Mouse (Mus musculus): ENCODE measurements around the gene Pipox. TPM values are rescaled to one million over a fixed set of nuclear protein-coding genes. Genes with fewer than 3 reads are reported as not detected.
A peak's percentile ranks its signal among the peaks of the same experiment; 100 is the strongest.

Gene Pipox
- polyA plus RNA-seq, 1 experiment from 2014 or later: 12.6 TPM

DNA sequence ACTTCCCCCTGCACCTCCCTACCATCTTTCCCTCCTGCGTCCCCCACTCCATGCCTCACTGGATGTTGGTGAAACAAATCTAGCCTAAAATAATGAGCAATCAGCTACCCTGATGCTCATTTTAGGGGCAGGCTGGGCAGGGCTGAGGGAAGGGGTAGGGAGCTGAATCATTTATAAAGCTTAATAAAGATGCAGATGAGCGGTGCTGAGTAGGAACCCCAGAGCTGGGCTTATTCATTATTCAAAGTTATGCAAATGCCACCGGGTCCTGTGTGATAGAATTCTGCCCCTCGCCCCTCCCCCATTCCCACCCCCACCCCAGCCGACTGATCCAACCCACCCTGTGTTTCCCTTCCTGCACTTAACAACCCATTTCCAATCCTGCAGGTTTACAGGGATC is 18.6 kb downstream of the Pipox start:
- H3K4me3 ChIP-seq (ENCODE audit: low read depth, low read length): no peak overlapping the region
- no peaks in the 10 kb centered on the region; the same call in 1 of the 2 replicates for H3K27me3 ChIP-seq (ENCODE audit: control insufficient read depth, insufficient read depth, low read length)
- DNase-seq (ENCODE audit: low spot score, missing footprints): no peak
- no peaks in the 10 kb centered on the region for H3K9me3 ChIP-seq (ENCODE audit: control insufficient read depth, low read length)
- no peaks in the 10 kb centered on the region for H3K36me3 ChIP-seq (ENCODE audit: control insufficient read depth, insufficient read depth, low read length)
- H3K9ac ChIP-seq (ENCODE audit: low read length): no peak overlapping the region
- H3K27ac ChIP-seq (ENCODE audit: low read depth, low read length): peak overlapping the region; percentile 44; the same call in 1 of the 2 replicates
- 53% methylated on average over 5 of the region's 5 CpGs for WGBS
- ATAC-seq (ENCODE audit: low FRiP score): peak; percentile 29; the same call in 1 of the 2 replicates
- H3K4me2 ChIP-seq: no peak overlapping the region
- H3K4me1 ChIP-seq (ENCODE audit: control insufficient read depth, insufficient read depth, low read length): peaks cover 28% of the 10 kb centered on the region

DNA sequence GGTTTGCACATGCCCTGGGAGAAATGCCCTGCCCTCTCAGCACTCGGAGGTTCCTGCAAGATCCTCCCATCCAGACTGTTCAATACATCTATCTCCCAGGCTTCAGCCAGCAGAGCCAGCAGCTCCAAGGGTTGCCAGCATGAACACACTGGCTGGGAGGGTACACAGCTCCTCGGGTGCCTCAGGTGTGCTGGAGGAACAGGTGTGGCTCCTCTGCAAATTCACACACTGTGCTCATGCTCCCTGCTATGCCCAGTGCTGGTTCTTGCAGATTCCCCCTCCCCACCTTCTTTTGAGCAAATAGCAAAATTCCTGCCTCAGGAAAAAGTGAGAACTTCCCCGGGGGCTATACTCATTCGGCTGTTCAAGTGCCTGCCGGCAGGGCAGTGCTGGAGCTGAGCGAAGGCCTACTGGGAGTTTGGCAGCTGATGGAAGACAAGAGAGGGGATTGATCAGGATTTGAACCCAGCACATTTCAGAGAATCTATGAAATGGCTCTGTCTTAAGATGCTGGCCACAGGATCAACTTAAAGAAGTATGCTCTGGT is 19.1 kb downstream of the Pipox start:
- ATAC-seq (ENCODE audit: low FRiP score): no peak
- no peaks in the 10 kb centered on the region for H3K36me3 ChIP-seq (ENCODE audit: control insufficient read depth, insufficient read depth, low read length)
- H3K27me3 ChIP-seq (ENCODE audit: control insufficient read depth, insufficient read depth, low read length): no peaks in the 10 kb centered on the region; the same call in 1 of the 2 replicates
- H3K9me3 ChIP-seq (ENCODE audit: control insufficient read depth, low read length): no peaks in the 10 kb centered on the region
- WGBS: 73% methylated on average over 6 of the region's 6 CpGs
- no peak overlapping the region for H3K4me3 ChIP-seq (ENCODE audit: low read depth, low read length)
- H3K27ac ChIP-seq (ENCODE audit: low read depth, low read length): no peak overlapping the region
- DNase-seq (ENCODE audit: low spot score, missing footprints): no peak
- no peak overlapping the region for H3K4me2 ChIP-seq
- H3K9ac ChIP-seq (ENCODE audit: low read length): no peak overlapping the region
- H3K4me1 ChIP-seq (ENCODE audit: control insufficient read depth, insufficient read depth, low read length): peaks cover 28% of the 10 kb centered on the region

DNA sequence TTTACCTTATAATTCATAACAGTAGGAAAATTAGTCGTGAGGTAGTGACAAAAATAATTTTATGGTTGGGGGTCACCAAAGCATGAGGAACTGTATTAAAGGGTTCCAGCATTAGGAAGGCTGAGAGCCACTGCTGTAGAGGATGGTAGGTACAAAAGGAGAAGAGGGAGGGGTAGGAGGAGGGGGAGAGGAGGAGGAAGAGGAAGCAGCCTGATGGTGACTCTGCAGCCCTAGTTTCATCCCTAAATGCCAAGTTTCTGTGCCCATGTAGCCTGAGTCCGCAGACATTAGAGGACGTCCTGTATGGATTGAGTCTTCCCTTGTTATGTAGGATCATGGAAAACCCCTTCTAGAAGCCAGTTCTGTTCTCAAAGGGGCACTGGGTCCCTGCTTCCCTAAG is 20.8 kb downstream of the Pipox start:
- no peaks in the 10 kb centered on the region for H3K36me3 ChIP-seq (ENCODE audit: control insufficient read depth, insufficient read depth, low read length)
- DNase-seq (ENCODE audit: low spot score, missing footprints) (no peak), ATAC-seq (ENCODE audit: low FRiP score) (no peak)
- 46% methylated on average over 3 of the region's 3 CpGs for WGBS
- H3K27me3 ChIP-seq (ENCODE audit: control insufficient read depth, insufficient read depth, low read length): peaks cover 2% of the 10 kb centered on the region; the same call in 1 of the 2 replicates
- H3K27ac ChIP-seq (ENCODE audit: low read depth, low read length): no peak overlapping the region
- no peak overlapping the region for H3K4me2 ChIP-seq
- H3K9me3 ChIP-seq (ENCODE audit: control insufficient read depth, low read length): no peaks in the 10 kb centered on the region
- no peak overlapping the region for H3K9ac ChIP-seq (ENCODE audit: low read length)
- peaks cover 32% of the 10 kb centered on the region for H3K4me1 ChIP-seq (ENCODE audit: control insufficient read depth, insufficient read depth, low read length)
- no peak overlapping the region for H3K4me3 ChIP-seq (ENCODE audit: low read depth, low read length)

DNA sequence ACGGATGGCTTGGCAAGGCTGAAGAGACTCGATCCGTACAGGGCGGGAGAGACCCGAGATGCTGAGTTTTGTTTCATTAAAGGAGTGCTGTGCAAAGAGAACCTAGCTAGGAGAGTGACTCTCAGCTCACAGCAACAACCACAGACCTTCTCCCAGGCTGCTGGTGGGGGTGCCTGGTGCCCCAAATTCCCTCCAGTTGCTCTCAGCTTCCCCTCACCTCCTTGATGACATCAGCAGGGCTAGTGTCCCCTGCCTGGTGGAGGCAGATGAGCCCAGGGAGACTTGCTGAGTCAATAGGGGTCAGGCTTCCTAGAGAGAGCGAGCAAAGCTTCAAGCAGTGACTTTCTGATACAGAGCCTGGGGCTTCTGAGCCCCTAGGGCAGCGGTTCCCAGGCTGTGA is 21.2 kb downstream of the Pipox start:
- H3K9me3 ChIP-seq (ENCODE audit: control insufficient read depth, low read length): no peaks in the 10 kb centered on the region
- peaks cover 2% of the 10 kb centered on the region; the same call in 1 of the 2 replicates for H3K27me3 ChIP-seq (ENCODE audit: control insufficient read depth, insufficient read depth, low read length)
- peak overlapping the region; percentile 13; the same call in 1 of the 2 replicates for H3K9ac ChIP-seq (ENCODE audit: low read length)
- 6% methylated on average over 7 of the region's 7 CpGs for WGBS
- no peak overlapping the region for H3K4me2 ChIP-seq
- no peaks in the 10 kb centered on the region for H3K36me3 ChIP-seq (ENCODE audit: control insufficient read depth, insufficient read depth, low read length)
- no peak overlapping the region for H3K27ac ChIP-seq (ENCODE audit: low read depth, low read length)
- no peak overlapping the region for H3K4me3 ChIP-seq (ENCODE audit: low read depth, low read length)
- DNase-seq (ENCODE audit: low spot score, missing footprints) (no peak), ATAC-seq (ENCODE audit: low FRiP score) (peak; percentile 14; the same call in 1 of the 2 replicates)
- H3K4me1 ChIP-seq (ENCODE audit: control insufficient read depth, insufficient read depth, low read length): peaks cover 36% of the 10 kb centered on the region

DNA sequence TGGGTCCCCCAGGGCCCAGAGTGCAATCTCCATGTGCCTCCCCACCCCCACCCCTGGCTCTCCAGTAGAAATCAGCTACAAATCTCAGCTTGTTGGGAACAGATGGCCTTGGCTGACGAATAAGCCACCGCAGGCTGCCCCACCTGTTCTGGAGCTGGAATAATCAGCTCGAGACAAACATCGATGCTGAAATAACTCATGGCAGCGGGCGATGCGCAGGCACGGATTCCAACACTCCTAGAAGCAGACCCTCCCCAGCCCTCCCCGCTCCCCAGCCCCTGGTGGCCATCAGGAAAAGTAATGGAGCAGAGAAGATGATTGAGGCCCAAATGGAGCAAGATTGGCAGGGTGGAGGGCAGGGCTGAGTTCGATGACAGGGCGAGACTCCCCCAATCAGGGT is 21.7 kb downstream of the Pipox start:
- WGBS: 4% methylated on average over 11 of the region's 11 CpGs
- H3K9me3 ChIP-seq (ENCODE audit: control insufficient read depth, low read length): no peaks in the 10 kb centered on the region
- H3K4me3 ChIP-seq (ENCODE audit: low read depth, low read length): no peak overlapping the region
- H3K27me3 ChIP-seq (ENCODE audit: control insufficient read depth, insufficient read depth, low read length): peaks cover 2% of the 10 kb centered on the region; the same call in 1 of the 2 replicates
- no peaks in the 10 kb centered on the region for H3K36me3 ChIP-seq (ENCODE audit: control insufficient read depth, insufficient read depth, low read length)
- peak; percentile 22; the same call in 1 of the 2 replicates for ATAC-seq (ENCODE audit: low FRiP score)
- no peak overlapping the region for H3K9ac ChIP-seq (ENCODE audit: low read length)
- H3K4me2 ChIP-seq: peak overlapping the region; percentile 21; the same call in 1 of the 2 replicates
- DNase-seq (ENCODE audit: low spot score, missing footprints): no peak
- peaks cover 41% of the 10 kb centered on the region for H3K4me1 ChIP-seq (ENCODE audit: control insufficient read depth, insufficient read depth, low read length)
- no peak overlapping the region for H3K27ac ChIP-seq (ENCODE audit: low read depth, low read length)

DNA sequence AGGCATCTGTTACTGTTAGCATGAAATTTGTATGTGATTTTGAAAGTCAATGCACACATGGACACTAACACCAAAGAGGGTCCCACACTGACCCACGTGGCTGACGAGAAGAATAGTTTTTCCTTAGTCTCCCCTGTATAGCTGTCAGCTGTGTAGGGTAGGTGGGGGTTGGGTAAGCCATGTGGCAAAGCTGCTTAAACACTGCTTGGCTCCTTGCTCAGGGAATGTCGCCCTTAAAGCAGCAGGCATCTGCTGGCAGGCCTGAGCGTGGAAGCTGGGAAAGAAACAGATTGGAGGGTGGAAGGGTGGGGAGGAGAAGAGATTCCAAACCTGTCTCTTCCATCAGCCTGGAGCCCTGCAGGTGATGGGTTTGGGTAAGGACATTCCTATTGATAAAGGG is 22.5 kb downstream of the Pipox start:
- peaks cover 44% of the 10 kb centered on the region for H3K4me1 ChIP-seq (ENCODE audit: control insufficient read depth, insufficient read depth, low read length)
- ATAC-seq (ENCODE audit: low FRiP score) (no peak), DNase-seq (ENCODE audit: low spot score, missing footprints) (no peak)
- H3K4me2 ChIP-seq: no peak overlapping the region
- H3K9ac ChIP-seq (ENCODE audit: low read length): no peak overlapping the region
- 28% methylated on average over 4 of the region's 4 CpGs for WGBS
- H3K36me3 ChIP-seq (ENCODE audit: control insufficient read depth, insufficient read depth, low read length): no peaks in the 10 kb centered on the region
- no peak overlapping the region for H3K27ac ChIP-seq (ENCODE audit: low read depth, low read length)
- no peaks in the 10 kb centered on the region for H3K9me3 ChIP-seq (ENCODE audit: control insufficient read depth, low read length)
- H3K4me3 ChIP-seq (ENCODE audit: low read depth, low read length): no peak overlapping the region
- peaks cover 2% of the 10 kb centered on the region; the same call in 1 of the 2 replicates for H3K27me3 ChIP-seq (ENCODE audit: control insufficient read depth, insufficient read depth, low read length)

DNA sequence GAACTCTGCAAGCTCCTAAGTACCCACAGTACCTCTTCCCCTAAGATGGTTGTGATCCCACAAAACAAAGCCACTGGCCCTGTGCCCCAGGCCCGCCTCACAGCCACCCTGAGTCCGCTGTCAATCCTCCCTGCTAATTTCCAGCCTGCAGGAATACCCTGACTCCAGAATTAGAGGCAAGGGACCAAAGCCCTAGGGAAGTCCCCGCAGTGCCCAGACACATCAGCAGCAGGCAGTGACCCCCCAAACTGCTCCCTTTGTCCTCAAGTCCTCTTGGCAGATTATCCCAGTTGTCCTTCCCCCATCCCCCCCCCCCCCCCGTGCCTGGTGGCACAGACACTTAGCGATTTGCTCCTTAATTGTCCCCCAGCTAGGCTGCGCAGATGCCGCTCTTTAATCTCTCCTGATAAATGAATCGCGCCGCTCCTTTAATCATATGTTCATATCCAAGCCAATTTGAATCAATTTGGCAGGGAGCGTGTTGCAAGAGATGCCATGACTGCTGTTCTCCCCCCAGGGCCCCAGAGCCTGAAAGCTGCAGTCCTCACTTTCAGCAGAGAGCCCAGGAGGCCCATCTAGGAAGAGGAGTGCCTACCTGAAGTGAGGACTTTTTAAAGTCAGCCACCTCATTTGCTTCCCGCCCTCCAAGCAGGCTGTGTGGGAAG is 26.3 kb downstream of the Pipox start:
- 2% methylated on average over 12 of the region's 12 CpGs for WGBS
- H3K27ac ChIP-seq (ENCODE audit: low read depth, low read length): no peak overlapping the region
- ATAC-seq (ENCODE audit: low FRiP score): peak; percentile 36
- DNase-seq (ENCODE audit: low spot score, missing footprints): no peak
- peak overlapping the region; percentile 18; the same call in 1 of the 2 replicates for H3K9ac ChIP-seq (ENCODE audit: low read length)
- H3K36me3 ChIP-seq (ENCODE audit: control insufficient read depth, insufficient read depth, low read length): no peaks in the 10 kb centered on the region
- no peak overlapping the region for H3K4me3 ChIP-seq (ENCODE audit: low read depth, low read length)
- peaks cover 39% of the 10 kb centered on the region for H3K4me1 ChIP-seq (ENCODE audit: control insufficient read depth, insufficient read depth, low read length)
- H3K4me2 ChIP-seq: no peak overlapping the region
- H3K27me3 ChIP-seq (ENCODE audit: control insufficient read depth, insufficient read depth, low read length): peaks cover 2% of the 10 kb centered on the region; the same call in 1 of the 2 replicates
- H3K9me3 ChIP-seq (ENCODE audit: control insufficient read depth, low read length): no peaks in the 10 kb centered on the region

DNA sequence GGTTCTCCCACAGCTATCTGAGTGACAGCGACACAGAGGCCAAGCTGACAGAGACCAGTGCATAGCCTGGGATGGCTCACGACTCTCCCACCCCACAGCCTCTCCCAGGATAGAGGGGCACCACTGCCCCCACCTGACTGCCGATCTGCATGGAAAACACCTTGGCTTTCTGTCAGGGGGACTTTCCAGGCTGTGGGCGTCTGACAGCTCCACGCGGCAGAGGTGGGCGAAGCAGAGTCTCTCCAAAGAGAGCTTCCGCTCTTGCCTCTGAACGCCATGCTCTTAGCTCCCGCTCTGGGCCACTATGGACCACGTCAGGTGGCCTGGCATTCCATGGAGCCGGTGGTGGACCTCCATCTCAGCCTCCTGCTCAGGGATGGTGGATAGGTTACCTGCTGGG is 29.1 kb downstream of the Pipox start:
- Histone ChIP-seq H3K9ac (ENCODE audit: low read length) (no peak overlapping the region), H3K4me2 (no peak overlapping the region), H3K4me3 (ENCODE audit: low read depth, low read length) (no peak overlapping the region), H3K36me3 (ENCODE audit: control insufficient read depth, insufficient read depth, low read length) (0 out of 2 replicates have a peak, but pooled peaks cover 3% of the 10 kb centered on the region), H3K9me3 (ENCODE audit: control insufficient read depth, low read length) (no peaks in the 10 kb centered on the region), H3K27ac (ENCODE audit: low read depth, low read length) (no peak overlapping the region), H3K27me3 (ENCODE audit: control insufficient read depth, insufficient read depth, low read length) (peaks cover 2% of the 10 kb centered on the region), H3K4me1 (ENCODE audit: control insufficient read depth, insufficient read depth, low read length) (peaks cover 30% of the 10 kb centered on the region)
- ATAC-seq (ENCODE audit: low FRiP score): no peak
- WGBS: 62% methylated on average over 12 of the region's 12 CpGs
- no peak for DNase-seq (ENCODE audit: low spot score, missing footprints)

DNA sequence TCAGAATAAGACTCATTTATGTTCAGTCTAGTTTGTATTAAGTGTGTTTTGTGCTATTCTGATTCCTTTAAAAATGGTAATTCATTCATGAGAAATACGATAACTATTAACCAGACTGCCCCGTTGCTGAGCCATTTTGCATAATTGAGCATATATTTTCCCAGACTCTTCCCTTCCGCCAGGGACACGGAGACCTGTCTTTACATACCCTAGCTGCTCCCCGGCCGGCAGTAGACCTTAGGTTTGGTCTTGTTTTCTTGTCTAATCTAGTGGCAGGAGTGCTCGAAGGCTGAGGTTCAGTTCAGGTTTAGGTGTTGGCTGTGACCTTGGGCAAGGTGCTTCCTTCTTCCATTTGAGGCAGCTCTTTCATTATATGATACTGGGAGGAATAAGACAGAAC is 31.0 kb downstream of the Pipox start:
- ATAC-seq (ENCODE audit: low FRiP score) (no peak), DNase-seq (ENCODE audit: low spot score, missing footprints) (no peak)
- 87% methylated on average over 7 of the region's 7 CpGs for WGBS
- H3K9ac ChIP-seq (ENCODE audit: low read length): no peak overlapping the region
- H3K27ac ChIP-seq (ENCODE audit: low read depth, low read length): no peak overlapping the region
- H3K36me3 ChIP-seq (ENCODE audit: control insufficient read depth, insufficient read depth, low read length): 0 out of 2 replicates have a peak, but pooled peaks cover 3% of the 10 kb centered on the region
- H3K9me3 ChIP-seq (ENCODE audit: control insufficient read depth, low read length): no peaks in the 10 kb centered on the region
- H3K4me1 ChIP-seq (ENCODE audit: control insufficient read depth, insufficient read depth, low read length): peaks cover 33% of the 10 kb centered on the region
- H3K4me2 ChIP-seq: no peak overlapping the region
- H3K4me3 ChIP-seq (ENCODE audit: low read depth, low read length): no peak overlapping the region
- peaks cover 5% of the 10 kb centered on the region for H3K27me3 ChIP-seq (ENCODE audit: control insufficient read depth, insufficient read depth, low read length)
